Mouse (Mus musculus): ENCODE measurements around the gene Tmem270.
"Not testable (repeated sequence)": the region's sequence is repeated elsewhere in the genome, so short reads cannot be mapped to it uniquely, and the experiment has no call there.

Tmem270 gene

DNA sequence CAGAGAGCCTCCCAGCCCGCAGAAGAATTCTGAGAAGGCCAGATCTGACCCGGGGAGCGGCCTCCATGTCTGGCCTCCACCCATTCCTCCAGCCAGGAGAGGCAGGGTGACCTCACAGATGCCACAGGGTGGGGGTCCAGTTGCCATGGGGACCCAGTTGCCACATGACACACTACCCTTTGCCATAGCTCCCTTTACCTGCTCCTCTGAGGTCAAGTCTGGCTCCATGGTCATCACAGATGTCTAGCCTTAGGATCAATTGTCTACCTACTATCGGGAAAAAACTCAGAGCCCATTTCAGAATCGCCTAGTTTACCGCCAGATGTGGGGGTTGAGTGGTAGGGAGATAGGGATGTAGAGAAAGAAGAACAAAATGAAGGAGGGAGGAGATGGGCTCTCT lies at the start of gene Tmem270:
Gene Tmem270 (minus strand): TSS at position 101 of the 400 bp plus-strand sequence.
- DNase-seq (ENCODE audit: low spot score): no peak

- DNase-seq (ENCODE audit: low spot score): no peak
Observed at GRCm38 (mm10) chr5:134955491-134955890, 49.0 kb upstream of the Tmem270 start.

GRCm38 (mm10) chr5:134951053-134951884 lies 44.7 kb upstream of the Tmem270 start:
- DNase-seq (ENCODE audit: low spot score): peak; percentile 94

DNA sequence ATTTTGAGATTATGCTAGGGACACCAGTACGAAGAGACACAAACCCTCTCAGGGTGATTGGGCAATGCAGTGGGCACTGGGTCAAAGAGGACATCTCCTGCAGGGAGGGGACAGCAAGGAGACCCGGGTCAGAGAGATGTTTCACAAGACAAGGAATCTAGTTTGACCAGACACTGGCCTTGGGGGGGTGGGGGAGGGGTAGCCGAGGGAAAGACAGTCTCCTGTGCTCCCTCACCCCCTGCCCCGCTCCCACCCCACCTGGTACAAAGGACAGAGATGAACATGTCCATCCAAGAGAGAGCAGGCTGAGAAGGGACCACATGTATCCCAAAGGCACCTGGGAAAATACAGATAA lies 41.5 kb upstream of the Tmem270 start:
- DNase-seq (ENCODE audit: low spot score): no peak

DNA sequence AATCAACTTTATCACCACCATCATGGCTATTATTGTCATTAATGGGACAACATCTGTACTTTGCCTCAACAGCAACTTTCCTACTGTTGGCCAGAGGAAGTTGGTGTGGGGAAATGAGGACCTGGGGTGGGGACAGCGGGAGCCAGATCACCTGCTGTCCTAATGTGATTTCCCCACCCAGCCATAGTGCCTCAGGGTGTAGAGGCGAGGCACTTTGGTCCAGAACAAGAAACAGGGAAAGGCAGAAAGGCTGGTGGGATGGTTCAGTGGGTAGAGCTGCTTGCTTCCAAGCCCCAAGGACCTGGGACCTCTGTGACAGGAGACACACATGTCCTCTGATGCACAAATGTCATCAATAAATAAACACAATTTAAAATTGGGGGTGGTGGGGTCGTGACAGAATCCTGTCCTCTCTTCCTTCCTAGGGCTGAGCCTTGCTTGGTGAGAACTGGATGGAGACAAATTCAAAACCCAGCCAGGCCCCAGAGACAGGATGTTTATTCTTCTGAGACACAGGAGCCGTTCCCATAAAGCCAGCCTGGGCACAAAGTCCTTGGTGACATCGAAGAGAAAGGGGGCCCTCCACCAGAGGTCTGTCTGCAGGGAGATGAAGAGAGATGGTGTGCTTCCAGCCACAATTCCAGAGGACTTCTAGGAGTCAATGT lies 41.0 kb upstream of the Tmem270 start:
- DNase-seq (ENCODE audit: low spot score): no peak

GRCm38 (mm10) chr5:134946857-134947255 lies 40.3 kb upstream of the Tmem270 start, which contains the start of gene Cldn4:
Cldn4 (minus strand) TSS chr5:134946934.
- no peak for DNase-seq (ENCODE audit: low spot score)

GRCm38 (mm10) chr5:134946063-134946856 lies 39.7 kb upstream of the Tmem270 start:
- DNase-seq (ENCODE audit: low spot score): no peak

GRCm38 (mm10) chr5:134945266-134945959 lies 38.9 kb upstream of the Tmem270 start:
- no peak for DNase-seq (ENCODE audit: low spot score)

DNA sequence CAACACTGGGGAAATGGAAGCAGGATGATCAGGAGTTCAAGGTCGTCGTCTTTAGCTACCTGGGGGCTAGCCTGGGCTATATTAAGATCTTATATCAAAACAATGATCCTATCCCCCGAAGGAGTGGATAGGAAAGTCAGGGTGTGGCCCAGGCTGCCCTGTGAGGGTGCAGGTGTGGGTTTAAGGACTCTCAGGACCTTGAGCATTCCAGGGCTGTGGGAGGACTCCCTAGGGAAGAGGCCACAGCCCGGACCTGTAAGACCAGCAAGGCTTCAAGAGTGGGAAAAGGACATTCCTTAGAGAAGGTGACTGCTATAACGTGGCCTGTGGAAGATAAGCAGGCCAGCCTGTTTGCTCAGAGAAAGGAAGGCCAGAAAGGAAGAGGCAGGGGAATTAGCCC lies 37.6 kb upstream of the Tmem270 start:
- DNase-seq (ENCODE audit: low spot score): no peak

DNA sequence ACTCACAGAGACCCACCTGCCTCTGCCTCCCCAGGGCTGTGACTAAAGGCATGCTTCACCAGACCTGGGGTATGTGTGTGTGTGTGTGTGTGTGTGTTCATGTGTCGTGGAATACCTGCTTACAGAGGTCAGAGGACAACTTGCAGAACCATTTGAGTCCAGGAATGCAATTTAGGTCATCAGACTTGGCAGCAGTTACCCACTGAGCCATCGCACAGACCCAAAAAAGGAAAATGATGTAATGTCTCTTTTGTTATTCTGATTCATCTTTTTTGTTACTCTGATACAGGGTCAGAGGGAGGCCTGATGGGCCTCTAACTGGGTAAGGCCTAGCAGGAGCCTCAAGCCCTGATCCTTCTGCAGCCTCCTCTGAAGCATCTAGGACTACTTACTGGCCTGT lies 36.2 kb upstream of the Tmem270 start:
- DNase-seq (ENCODE audit: low spot score): peak; percentile 45

- peak; percentile 63 for DNase-seq (ENCODE audit: low spot score)
Observed at GRCm38 (mm10) chr5:134941472-134942209, 35.1 kb upstream of the Tmem270 start.

GRCm38 (mm10) chr5:134939554-134939953 lies 33.0 kb upstream of the Tmem270 start:
- DNase-seq (ENCODE audit: low spot score): not testable (repeated sequence)

GRCm38 (mm10) chr5:134939069-134939468 lies 32.5 kb upstream of the Tmem270 start:
- no peak for DNase-seq (ENCODE audit: low spot score)

- DNase-seq (ENCODE audit: low spot score): no peak
Observed at GRCm38 (mm10) chr5:134936626-134937185, 30.2 kb upstream of the Tmem270 start.

- no peak for DNase-seq (ENCODE audit: low spot score)
Observed at GRCm38 (mm10) chr5:134936051-134936450, 29.5 kb upstream of the Tmem270 start.

DNA sequence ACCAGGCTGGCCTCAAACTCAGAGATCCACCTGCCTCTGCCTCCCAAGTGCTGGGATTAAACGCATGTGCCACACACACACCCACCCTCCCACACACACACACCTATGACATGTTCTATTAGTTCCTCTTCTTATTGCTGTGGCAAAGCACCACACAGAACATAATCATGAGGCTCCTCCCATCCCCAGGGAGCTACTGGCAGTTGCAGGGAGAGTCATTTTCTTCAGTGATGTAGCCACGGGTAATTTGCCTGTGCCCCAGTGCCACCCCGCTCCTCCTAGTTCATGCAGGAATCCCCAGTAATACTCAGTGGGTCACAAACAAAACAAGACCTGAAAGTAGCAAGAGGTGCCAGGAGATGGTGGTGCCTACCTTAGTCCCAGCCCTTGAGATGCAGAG lies 28.1 kb upstream of the Tmem270 start:
- no peak for DNase-seq (ENCODE audit: low spot score)

DNA sequence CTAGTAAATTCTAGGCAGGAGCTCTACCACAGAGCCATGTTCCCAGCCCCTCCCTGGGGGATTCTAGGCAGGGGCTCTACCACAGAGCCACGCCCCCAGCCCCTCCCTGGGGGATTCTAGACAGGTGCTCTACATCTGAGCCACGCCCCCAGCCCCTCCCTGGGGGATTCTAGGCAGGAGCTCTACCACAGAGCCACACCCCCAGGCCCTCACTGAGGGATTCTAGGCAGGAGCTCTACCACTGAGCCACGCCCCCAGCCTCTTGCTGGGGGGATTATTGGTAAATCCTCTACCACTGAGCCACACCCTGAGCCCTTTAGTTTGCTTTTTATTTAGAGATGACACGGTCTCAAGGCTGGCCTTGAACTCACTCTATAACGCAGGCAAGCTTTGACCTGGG lies 27.2 kb upstream of the Tmem270 start:
- DNase-seq (ENCODE audit: low spot score): not testable (repeated sequence)

- no peak for DNase-seq (ENCODE audit: low spot score)
Observed at GRCm38 (mm10) chr5:134933281-134933680, 26.7 kb upstream of the Tmem270 start.

- peak; percentile 92 for DNase-seq (ENCODE audit: low spot score)
Observed at GRCm38 (mm10) chr5:134932903-134933276, 26.4 kb upstream of the Tmem270 start.

- DNase-seq (ENCODE audit: low spot score): peak; percentile 97
Observed at GRCm38 (mm10) chr5:134932179-134932902, 25.8 kb upstream of the Tmem270 start, which contains the start of gene Mettl27. Mettl27 (plus strand) TSS chr5:134932368.

All from MN1 (cell line).